16 mouse cellular contexts compared by ENCODE assay signal in genomic region chr9:86011661-86012060, GRCm38 (mm10).
"Had no signal": no experiment of that assay in that cellular context is flagged by ENCODE, and none has a peak within 500 bp of the region (broad histone marks: within the 10 kb centered on the region; RNA-seq: fewer than 3 reads in every experiment).

No protein-coding gene starts in this region.

- H3K36me3 ChIP-seq: neural tube, embryonic 13.5 days; neural tube, embryonic 15.5 days; stomach, embryonic 15.5 days had no signal

- H3K4me2 ChIP-seq: neural tube, embryonic 13.5 days; neural tube, embryonic 15.5 days; stomach, embryonic 15.5 days had no signal

- H3K27me3 ChIP-seq: neural tube, embryonic 13.5 days; neural tube, embryonic 15.5 days; stomach, embryonic 15.5 days had no signal

- H3K4me1 ChIP-seq: neural tube, embryonic 13.5 days; neural tube, embryonic 15.5 days; stomach, embryonic 15.5 days had no signal

- H3K4me3 ChIP-seq: neural tube, embryonic 13.5 days; neural tube, embryonic 15.5 days; stomach, embryonic 15.5 days had no signal

- H3K9ac ChIP-seq: neural tube, embryonic 13.5 days; neural tube, embryonic 15.5 days; stomach, embryonic 15.5 days had no signal

- H3K9me3 ChIP-seq: neural tube, embryonic 13.5 days; neural tube, embryonic 15.5 days; stomach, embryonic 15.5 days had no signal

- H3K27ac ChIP-seq: neural tube, embryonic 13.5 days; neural tube, embryonic 15.5 days; stomach, embryonic 15.5 days; stomach, postnatal 0 days had no signal

- DNase-seq: retina, postnatal 1 day; right cerebral cortex, adult 18-20 months; right cerebral cortex, postnatal 14 days; right cerebral cortex, postnatal 25 days; right cerebral cortex, postnatal 4 days; spleen, adult 18-20 months; thymus, adult 18-20 months; thymus, adult 2 months; thymus, postnatal 14 days; thymus, postnatal 25 days; thymus, postnatal 36 days; thymus, postnatal 4 days had no signal
